Mouse (Mus musculus): Measurements from ENCODE around the gene Fam117b. TPM values are rescaled to one million over a fixed set of nuclear protein-coding genes. Genes with fewer than 3 reads are reported as not detected.

Fam117b gene
- polyA plus RNA-seq, 1 experiment from 2014 or later = 7.0 TPM

GRCm38 (mm10) chr1:59915843-59916610 lies 3.2 kb downstream of the Fam117b start:
- Histone ChIP-seq H3K4me1 (peaks cover 19% of the 10 kb centered on the region; the same call in 1 of the 2 replicates), H3K4me3 (replicated peaks) (no peak overlapping the region), H3K4me2 (0 out of 2 replicates have a peak overlapping the region, but pooled peaks have one; percentile 61), H3K9ac (no peak overlapping the region), H3K27me3 (replicated peaks) (no peaks in the 10 kb centered on the region), H3K36me3 (no peaks in the 10 kb centered on the region), H3K27ac (no peak overlapping the region), H3K9me3 (no peaks in the 10 kb centered on the region)
- WGBS = 67% methylated on average over 10 of the region's 10 CpGs
- no peak for ATAC-seq (ENCODE audit: insufficient read depth, low FRiP score, low read depth)

GRCm38 (mm10) chr1:59917401-59917800 lies 4.6 kb downstream of the Fam117b start:
- 66% methylated on average over 3 of the region's 3 CpGs for WGBS
- Histone ChIP-seq H3K4me2 (no peak overlapping the region), H3K4me3 (replicated peaks) (no peak overlapping the region), H3K9me3 (no peaks in the 10 kb centered on the region), H3K27me3 (replicated peaks) (no peaks in the 10 kb centered on the region), H3K4me1 (peaks cover 19% of the 10 kb centered on the region; the same call in 1 of the 2 replicates), H3K27ac (no peak overlapping the region), H3K36me3 (no peaks in the 10 kb centered on the region), H3K9ac (no peak overlapping the region)
- ATAC-seq (ENCODE audit: insufficient read depth, low FRiP score, low read depth) = no peak

GRCm38 (mm10) chr1:59918075-59918474 lies 5.3 kb downstream of the Fam117b start:
- Histone ChIP-seq H3K4me3 (replicated peaks) (no peak overlapping the region), H3K9ac (no peak overlapping the region), H3K9me3 (no peaks in the 10 kb centered on the region; the same call in 1 of the 2 replicates), H3K36me3 (no peaks in the 10 kb centered on the region), H3K27ac (no peak overlapping the region), H3K27me3 (replicated peaks) (no peaks in the 10 kb centered on the region), H3K4me2 (no peak overlapping the region), H3K4me1 (peaks cover 19% of the 10 kb centered on the region; the same call in 1 of the 2 replicates)
- ATAC-seq (ENCODE audit: insufficient read depth, low FRiP score, low read depth) = no peak

GRCm38 (mm10) chr1:59923201-59923600 lies 10.4 kb downstream of the Fam117b start:
- 49% methylated on average over 1 of the region's 1 CpGs for WGBS
- no peaks in the 10 kb centered on the region for H3K27me3 ChIP-seq (replicated peaks)
- ATAC-seq (ENCODE audit: insufficient read depth, low FRiP score, low read depth) = no peak
- H3K4me2 ChIP-seq = no peak overlapping the region
- H3K4me1 ChIP-seq = no peaks in the 10 kb centered on the region
- H3K4me3 ChIP-seq (replicated peaks) = no peak overlapping the region
- no peak overlapping the region for H3K27ac ChIP-seq
- no peak overlapping the region for H3K9ac ChIP-seq
- H3K9me3 ChIP-seq = no peaks in the 10 kb centered on the region; the same call in 1 of the 2 replicates
- no peaks in the 10 kb centered on the region for H3K36me3 ChIP-seq

GRCm38 (mm10) chr1:59923673-59924072 lies 10.9 kb downstream of the Fam117b start:
- 76% methylated on average over 1 of the region's 1 CpGs for WGBS

GRCm38 (mm10) chr1:59924411-59924810 lies 11.6 kb downstream of the Fam117b start:
- Histone ChIP-seq H3K4me1 (no peaks in the 10 kb centered on the region), H3K27ac (no peak overlapping the region), H3K4me3 (replicated peaks) (no peak overlapping the region), H3K4me2 (no peak overlapping the region), H3K9ac (no peak overlapping the region), H3K36me3 (no peaks in the 10 kb centered on the region), H3K9me3 (no peaks in the 10 kb centered on the region; the same call in 1 of the 2 replicates), H3K27me3 (replicated peaks) (no peaks in the 10 kb centered on the region)
- 95% methylated on average over 2 of the region's 2 CpGs for WGBS
- no peak for ATAC-seq (ENCODE audit: insufficient read depth, low FRiP score, low read depth)

More at GRCm38 (mm10) chr1:59923673-59924072, 10.9 kb downstream of the Fam117b start:
- Histone ChIP-seq H3K4me1 (no peaks in the 10 kb centered on the region), H3K36me3 (no peaks in the 10 kb centered on the region), H3K27me3 (replicated peaks) (no peaks in the 10 kb centered on the region), H3K27ac (no peak overlapping the region), H3K4me3 (replicated peaks) (no peak overlapping the region), H3K9me3 (no peaks in the 10 kb centered on the region; the same call in 1 of the 2 replicates), H3K9ac (no peak overlapping the region), H3K4me2 (no peak overlapping the region)
- no peak for ATAC-seq (ENCODE audit: insufficient read depth, low FRiP score, low read depth)

- Histone ChIP-seq H3K9ac (no peak overlapping the region), H3K4me1 (no peaks in the 10 kb centered on the region), H3K4me3 (replicated peaks) (no peak overlapping the region), H3K4me2 (no peak overlapping the region), H3K27me3 (replicated peaks) (no peaks in the 10 kb centered on the region), H3K27ac (no peak overlapping the region), H3K36me3 (no peaks in the 10 kb centered on the region), H3K9me3 (no peaks in the 10 kb centered on the region; the same call in 1 of the 2 replicates)
- WGBS = 74% methylated on average over 3 of the region's 3 CpGs
- ATAC-seq (ENCODE audit: insufficient read depth, low FRiP score, low read depth) = 0 out of 2 replicates have a peak, but pooled peaks have one; percentile 22
Observed at GRCm38 (mm10) chr1:59926021-59926672, 13.3 kb downstream of the Fam117b start.

- Histone ChIP-seq H3K4me1 (no peaks in the 10 kb centered on the region), H3K36me3 (no peaks in the 10 kb centered on the region), H3K27me3 (replicated peaks) (no peaks in the 10 kb centered on the region), H3K27ac (no peak overlapping the region), H3K4me3 (replicated peaks) (no peak overlapping the region), H3K4me2 (no peak overlapping the region), H3K9me3 (no peaks in the 10 kb centered on the region; the same call in 1 of the 2 replicates), H3K9ac (no peak overlapping the region)
- no peak for ATAC-seq (ENCODE audit: insufficient read depth, low FRiP score, low read depth)
- 78% methylated on average over 2 of the region's 2 CpGs for WGBS
Observed at GRCm38 (mm10) chr1:59927131-59927680, 14.4 kb downstream of the Fam117b start.

- H3K27me3 ChIP-seq (replicated peaks) = no peaks in the 10 kb centered on the region
- H3K4me2 ChIP-seq = no peak overlapping the region
- H3K27ac ChIP-seq = no peak overlapping the region
- no peaks in the 10 kb centered on the region for H3K36me3 ChIP-seq
- no peaks in the 10 kb centered on the region for H3K4me1 ChIP-seq
- no peak overlapping the region for H3K4me3 ChIP-seq (replicated peaks)
- no peak overlapping the region for H3K9ac ChIP-seq
- no peak for ATAC-seq (ENCODE audit: insufficient read depth, low FRiP score, low read depth)
- H3K9me3 ChIP-seq = no peaks in the 10 kb centered on the region
Observed at GRCm38 (mm10) chr1:59930926-59931325, 18.1 kb downstream of the Fam117b start.

- Histone ChIP-seq H3K9me3 (no peaks in the 10 kb centered on the region), H3K36me3 (no peaks in the 10 kb centered on the region), H3K27ac (no peak overlapping the region), H3K4me3 (replicated peaks) (no peak overlapping the region), H3K27me3 (replicated peaks) (no peaks in the 10 kb centered on the region), H3K9ac (no peak overlapping the region), H3K4me2 (no peak overlapping the region), H3K4me1 (no peaks in the 10 kb centered on the region)
- ATAC-seq (ENCODE audit: insufficient read depth, low FRiP score, low read depth) = no peak
- 95% methylated on average over 2 of the region's 2 CpGs for WGBS
Observed at GRCm38 (mm10) chr1:59932991-59933390, 20.2 kb downstream of the Fam117b start.

- H3K27ac ChIP-seq = no peak overlapping the region
- H3K36me3 ChIP-seq = no peaks in the 10 kb centered on the region
- WGBS = 91% methylated on average over 1 of the region's 1 CpGs
- H3K4me1 ChIP-seq = no peaks in the 10 kb centered on the region
- no peaks in the 10 kb centered on the region for H3K27me3 ChIP-seq (replicated peaks)
- H3K4me3 ChIP-seq (replicated peaks) = no peak overlapping the region
- H3K4me2 ChIP-seq = no peak overlapping the region
- H3K9me3 ChIP-seq = no peaks in the 10 kb centered on the region
- ATAC-seq (ENCODE audit: insufficient read depth, low FRiP score, low read depth) = no peak
- H3K9ac ChIP-seq = no peak overlapping the region
Observed at GRCm38 (mm10) chr1:59941063-59941462, 28.3 kb downstream of the Fam117b start.
